Mouse (Mus musculus): ENCODE results near the gene Rabac1.
A peak's percentile ranks its signal among the peaks of the same experiment; 100 is the strongest.

Rabac1 gene

GRCm38 (mm10) chr7:24971972-24972893 is at the start of gene Rabac1:
Gene Rabac1 (minus strand): TSS chr7:24972754.
- peak; percentile 98 for DNase-seq (ENCODE audit: low read depth)

DNA sequence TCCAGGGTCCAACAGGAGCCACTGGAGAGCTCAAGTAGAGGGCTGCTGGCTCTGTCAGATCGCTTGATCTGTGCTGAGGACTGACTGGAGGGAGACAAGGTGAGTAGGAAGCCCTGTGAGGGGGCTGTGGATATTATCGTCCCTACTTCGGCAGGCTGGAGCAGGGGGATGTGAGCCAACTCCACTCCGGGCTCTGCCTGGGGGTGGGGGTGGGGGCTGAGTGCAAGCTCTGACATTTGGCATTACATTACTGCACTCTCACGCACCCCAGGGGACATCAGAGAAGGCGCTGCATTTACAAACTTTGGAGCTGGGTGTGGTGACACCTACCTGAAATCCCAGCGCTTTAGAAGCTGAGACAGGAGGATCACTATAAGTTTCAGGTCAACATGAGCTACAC is 39.0 kb upstream of the Rabac1 start:
- no peak for DNase-seq (ENCODE audit: low read depth)

DNA sequence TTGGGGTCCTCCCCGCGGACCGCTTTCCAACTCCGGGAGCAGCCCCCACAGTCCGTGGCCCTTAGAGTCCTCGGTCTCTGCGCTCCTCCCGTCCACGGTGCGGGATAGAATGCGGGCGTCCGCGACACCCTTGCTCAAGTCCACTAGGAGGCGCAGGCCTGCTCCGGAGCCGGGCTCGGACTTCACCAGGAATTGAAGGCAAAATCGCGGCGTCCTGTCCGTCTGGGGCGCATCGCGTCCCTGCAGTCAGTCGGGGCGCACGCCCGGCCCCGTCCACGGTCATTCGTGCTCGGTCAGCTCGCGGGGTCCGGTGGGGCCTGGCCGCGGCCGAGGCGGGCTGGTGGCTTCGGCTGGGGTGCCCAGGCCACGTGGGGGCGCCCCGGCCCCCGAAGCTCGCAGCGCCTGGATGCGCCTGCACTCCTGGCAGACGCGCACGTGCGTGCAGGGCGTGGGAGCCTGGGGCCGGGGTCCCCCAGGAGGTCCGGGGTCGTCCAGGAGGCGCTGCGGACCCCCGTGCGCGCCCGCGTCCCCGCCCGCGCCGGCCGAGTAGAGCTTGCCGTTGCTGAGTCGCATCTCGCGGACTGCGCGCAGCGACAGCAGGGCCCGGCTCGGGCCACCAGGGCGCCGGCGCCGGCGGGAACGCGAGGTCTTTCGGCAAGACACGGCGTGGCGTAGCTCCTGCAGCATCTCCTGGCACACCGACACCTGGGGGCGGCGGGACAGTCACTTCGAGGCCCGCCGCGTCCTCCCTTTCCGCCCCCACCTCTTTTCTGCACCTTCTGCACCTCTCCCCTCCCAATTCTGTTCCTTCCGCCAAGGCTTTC is 37.7 kb upstream of the Rabac1 start:
- no peak for DNase-seq (ENCODE audit: low read depth)

DNA sequence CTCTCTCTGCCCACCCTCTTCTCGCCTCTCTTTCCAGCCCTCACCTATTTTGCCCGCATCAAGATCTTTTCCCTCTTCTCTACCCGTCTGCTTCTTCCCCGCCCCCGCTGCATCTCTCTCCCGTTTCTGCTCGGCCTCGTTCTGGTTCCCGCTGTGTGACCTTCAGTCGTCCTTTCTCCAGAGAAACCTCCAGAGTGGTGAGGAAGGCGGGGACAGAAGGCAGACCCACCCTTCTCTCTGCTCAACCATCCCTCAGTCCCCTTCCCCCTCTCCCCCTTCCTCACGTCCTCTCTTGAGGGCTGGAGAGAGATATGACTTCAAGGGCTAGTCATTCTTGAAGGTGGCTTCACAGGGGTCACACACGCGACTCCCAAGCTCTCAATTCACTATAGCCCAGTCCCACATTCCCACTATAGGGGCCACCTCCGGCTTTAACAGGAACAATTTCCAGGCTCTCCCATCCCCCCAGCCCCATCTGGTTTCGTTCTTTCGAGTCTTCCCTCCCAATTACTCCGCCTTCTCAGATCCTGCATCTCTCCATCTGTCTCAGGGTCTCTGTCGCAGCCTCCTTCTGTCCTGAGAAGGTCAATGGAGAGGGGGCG is 36.6 kb upstream of the Rabac1 start:
- DNase-seq (ENCODE audit: low read depth) = no peak

DNA sequence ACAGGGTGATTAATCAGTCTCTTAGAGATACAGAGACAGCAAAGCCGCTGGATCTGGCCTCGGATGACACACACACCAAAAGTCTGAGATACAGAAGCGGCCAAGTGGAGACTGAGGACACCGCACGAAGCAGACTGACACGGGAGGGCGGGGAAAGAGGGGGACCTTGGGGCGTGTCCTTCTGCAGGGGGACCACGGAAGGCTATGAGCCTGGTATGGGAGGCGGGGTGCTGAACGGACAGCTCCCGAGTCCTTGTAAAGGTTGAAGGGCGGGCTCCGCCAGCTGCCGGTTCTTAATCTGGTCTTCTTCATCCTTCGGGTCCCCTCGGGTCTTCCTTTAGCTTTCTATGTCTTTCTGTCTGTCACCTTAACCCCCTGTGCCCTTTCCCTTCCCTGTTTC is 36.1 kb upstream of the Rabac1 start:
- peak; percentile 53 for DNase-seq (ENCODE audit: low read depth)

- no peak for DNase-seq (ENCODE audit: low read depth)
These were observed 35.2 kb upstream of the Rabac1 start for GRCm38 (mm10) chr7:25007609-25008374.

GRCm38 (mm10) chr7:25006586-25007364 is 34.2 kb upstream of the Rabac1 start:
- DNase-seq (ENCODE audit: low read depth) = peak; percentile 96

DNA sequence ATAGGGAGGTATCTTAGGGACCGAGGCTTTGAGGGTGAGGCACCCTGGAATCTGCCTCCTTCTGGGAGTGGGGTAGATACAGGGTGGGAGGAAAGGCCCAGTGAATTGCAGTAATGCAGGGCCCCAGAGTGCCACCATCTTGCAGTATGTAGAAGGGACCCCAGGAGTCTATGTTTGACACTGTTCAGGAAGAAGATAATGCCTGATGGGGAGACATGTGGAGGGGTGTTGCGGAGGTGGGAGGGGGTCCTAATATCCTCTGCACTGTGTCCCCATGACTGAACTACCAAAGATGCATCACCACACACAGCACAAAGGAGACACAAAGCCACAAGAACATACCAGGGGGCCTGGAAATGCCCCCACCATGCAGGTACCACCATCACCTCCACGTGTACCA is 33.6 kb upstream of the Rabac1 start:
- no peak for DNase-seq (ENCODE audit: low read depth)

DNA sequence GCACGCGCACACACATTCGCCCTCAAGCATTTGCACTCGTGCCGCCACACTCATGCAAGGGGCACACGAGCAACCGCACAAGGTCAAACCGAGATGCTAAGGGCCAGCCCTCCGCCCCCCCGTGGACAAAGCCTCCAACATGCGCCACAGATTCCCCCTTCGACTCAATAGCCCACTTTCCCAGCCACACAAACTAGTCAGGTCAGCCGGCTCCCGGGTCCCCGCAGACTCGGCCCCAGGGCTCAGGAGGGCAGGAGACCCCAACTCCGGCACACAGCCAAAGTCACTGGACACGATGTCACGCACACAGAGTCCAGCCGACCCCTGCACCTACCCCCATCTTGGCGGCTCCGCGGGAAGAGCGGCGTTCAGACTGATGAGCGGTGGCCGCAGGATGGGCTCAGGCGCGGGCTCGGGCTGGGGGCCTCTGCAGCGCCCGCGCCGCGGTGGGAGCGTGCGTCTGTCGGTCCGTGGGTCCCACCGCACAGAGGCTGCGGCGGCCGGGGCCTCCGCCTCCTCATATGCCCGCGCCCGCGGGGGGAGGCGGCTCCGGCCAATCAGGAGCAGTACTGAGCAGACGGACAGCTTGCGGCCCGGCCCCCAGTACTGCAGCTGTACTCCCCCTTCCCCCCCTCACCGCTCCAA is 33.0 kb upstream of the Rabac1 start, which contains the start of gene Atp1a3:
TSS of gene Atp1a3 (minus strand) at position 538 of the 645 bp plus-strand sequence.
- DNase-seq (ENCODE audit: low read depth) = no peak

GRCm38 (mm10) chr7:25004806-25005205 is 32.3 kb upstream of the Rabac1 start:
- DNase-seq (ENCODE audit: low read depth) = no peak

GRCm38 (mm10) chr7:25003820-25004388 is 31.4 kb upstream of the Rabac1 start:
- DNase-seq (ENCODE audit: low read depth) = no peak

DNA sequence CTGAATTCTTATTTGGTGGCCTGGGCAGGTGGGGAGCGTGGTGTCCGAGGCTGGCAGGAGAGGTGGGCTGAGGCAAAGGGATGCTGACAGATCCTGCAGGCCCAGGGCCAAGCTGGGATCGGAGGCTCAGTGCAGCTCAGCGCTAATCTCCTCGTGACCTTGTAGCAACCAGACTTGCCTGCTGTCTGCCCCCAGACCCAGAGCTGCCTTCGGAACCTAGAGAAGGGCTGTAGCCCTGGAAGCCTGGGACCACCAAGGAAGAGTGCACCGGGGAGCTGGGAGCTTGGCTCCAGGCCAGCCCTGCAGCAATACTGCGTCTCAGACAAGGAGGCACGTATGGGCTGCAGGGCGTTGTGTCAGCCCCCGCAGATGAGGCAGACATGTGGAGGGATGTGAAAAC is 30.7 kb upstream of the Rabac1 start:
- DNase-seq (ENCODE audit: low read depth) = no peak

GRCm38 (mm10) chr7:25000711-25001110 is 28.2 kb upstream of the Rabac1 start:
- no peak for DNase-seq (ENCODE audit: low read depth)

GRCm38 (mm10) chr7:25000211-25000610 is 27.7 kb upstream of the Rabac1 start:
- peak; percentile 90 for DNase-seq (ENCODE audit: low read depth)

DNA sequence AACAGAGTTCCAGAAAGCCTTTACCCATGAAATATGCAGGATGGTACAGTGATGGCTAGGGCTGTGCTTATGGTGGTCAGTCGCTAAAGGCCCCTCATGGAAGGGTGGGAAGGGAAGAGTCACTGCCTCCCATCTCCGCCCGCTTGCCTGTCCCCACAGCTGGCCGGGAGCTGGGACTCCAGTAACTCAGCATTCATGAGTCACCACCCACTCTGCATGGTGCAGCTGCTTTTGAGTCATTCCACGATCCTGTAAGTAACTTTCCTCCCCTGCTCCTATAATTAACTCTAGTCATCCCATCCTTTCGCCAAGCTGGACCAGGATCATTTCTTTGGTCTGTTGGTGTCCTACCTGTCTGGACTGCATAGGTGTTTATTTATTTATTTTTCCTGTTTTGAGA is 20.5 kb upstream of the Rabac1 start:
- DNase-seq (ENCODE audit: low read depth) = no peak

GRCm38 (mm10) chr7:24990478-24990877 is 17.9 kb upstream of the Rabac1 start:
- DNase-seq (ENCODE audit: low read depth) = no peak

- peak; percentile 63 for DNase-seq (ENCODE audit: low read depth)
These were observed 15.4 kb upstream of the Rabac1 start for GRCm38 (mm10) chr7:24987941-24988340.

DNA sequence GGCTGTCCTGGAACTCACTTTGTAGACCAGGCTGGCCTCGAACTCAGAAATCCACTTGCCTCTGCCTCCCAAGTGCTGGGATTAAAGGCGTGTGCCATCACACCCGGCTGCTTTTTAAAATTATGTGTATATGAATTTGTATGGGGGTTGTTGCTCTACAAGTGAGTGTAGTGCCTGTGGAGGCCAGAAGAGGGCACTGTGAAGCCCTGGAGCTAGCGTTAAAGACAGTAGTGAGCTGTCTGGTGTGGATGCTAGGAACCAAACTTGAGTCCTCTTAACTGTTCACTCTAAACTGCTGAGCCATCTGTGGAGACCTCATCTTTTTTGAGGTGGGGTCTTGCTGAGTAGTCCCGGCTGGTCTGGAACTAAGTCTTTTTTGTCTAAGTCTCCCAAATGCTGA is 13.2 kb upstream of the Rabac1 start:
- DNase-seq (ENCODE audit: low read depth) = peak; percentile 42

DNA sequence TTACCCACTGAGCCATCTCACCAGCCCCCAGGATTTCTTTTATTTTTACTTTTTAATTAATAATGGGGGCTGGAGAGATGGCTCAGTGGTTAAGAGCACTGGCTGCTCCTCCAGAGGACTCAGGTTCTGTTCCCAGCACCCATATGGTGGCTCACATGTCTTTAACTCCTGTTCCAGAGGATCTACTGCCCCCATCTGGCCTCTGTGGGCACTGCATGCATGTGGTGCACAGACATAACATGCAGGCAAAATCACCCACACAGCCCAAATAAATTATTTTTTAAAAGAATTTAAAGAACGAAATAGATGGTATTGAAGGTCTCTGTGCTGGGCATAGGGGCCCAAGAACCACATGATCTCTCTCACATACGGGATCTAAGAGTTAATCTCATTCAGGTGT is 11.8 kb upstream of the Rabac1 start:
- no peak for DNase-seq (ENCODE audit: low read depth)

DNA sequence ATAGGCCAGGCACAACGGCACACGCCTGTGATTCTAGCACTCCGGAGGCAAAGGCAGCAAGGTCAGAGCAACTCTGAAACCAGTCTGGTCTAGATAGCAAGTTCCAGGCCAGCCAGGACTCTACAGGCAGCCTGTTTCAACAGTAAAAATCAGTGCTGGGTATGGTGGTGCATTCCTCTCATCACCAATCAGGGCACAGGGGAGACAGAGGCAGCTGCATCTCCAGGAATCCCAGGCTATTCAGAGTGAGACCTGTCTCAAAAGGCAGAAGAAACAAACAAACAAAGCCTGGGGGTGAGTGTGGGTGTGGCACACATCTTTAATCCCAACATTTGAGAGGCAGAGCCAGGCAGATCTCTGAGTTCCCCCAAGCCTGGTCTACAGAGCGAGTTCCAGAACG is 10.8 kb upstream of the Rabac1 start:
- no peak for DNase-seq (ENCODE audit: low read depth)

Data from 416B (cell line).